Mouse (Mus musculus) gonadal fat pad, adult 2 months (tissue): ENCODE data around the gene Sbno1. TPM values are rescaled to one million over a fixed set of nuclear protein-coding genes. Genes with fewer than 3 reads are reported as not detected.

Source experiments
- DNase-seq: peaks from one replicate; pipeline ENCODE4 v3.0.0-alpha.2; 2012; ENCODE audit warnings: low read depth
- polyA plus RNA-seq: library from polyadenylated mRNA; depleted of rRNA; stranded (reverse); fragments of >200 nt; gene quantifications from 2 replicates; pipeline ENCODE4 v1.2.3, GENCODE M21; 2012

Gene Sbno1
- polyA plus RNA-seq, 1 experiment, result 16.1 TPM

DNA sequence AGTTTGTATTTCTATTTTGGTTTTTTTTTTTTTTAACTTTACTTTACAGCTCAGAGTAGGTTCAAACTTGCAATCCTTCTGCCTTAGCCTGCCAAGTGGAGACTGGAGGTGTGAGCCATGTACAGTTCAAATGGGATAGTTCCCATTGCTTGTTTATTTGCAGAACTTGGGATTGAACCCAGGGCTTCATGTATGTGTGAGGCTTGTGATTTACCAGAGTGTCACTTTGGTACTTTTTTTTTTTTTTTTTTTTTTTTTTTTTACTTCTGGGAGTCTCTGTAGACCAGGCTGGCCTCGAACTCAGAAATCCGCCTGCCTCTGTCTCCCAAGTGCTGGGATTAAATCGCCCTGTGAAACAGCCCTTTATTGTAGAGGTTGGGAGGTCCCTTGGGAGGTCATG lies 18.4 kb upstream of the Sbno1 start:
- DNase-seq, result no peak

DNA sequence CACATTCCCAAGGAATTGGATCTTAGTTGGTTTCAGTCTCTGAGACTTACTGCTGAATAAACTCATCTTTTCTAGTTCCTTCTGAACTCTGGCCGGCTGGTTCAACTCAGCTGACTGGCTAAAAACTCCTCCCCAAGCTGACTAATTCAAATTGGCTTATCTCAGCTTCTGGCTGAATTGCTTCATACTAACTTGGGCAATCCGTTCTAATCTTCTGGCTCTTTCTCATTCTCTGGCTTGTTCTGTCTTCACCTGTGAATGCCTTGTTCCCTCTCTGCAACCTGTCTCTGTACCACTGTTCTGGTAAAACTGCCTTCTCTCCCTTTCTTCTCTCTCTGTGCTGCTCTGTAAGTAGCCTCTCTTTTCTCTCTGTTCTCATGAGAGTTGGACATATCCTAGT lies 16.8 kb upstream of the Sbno1 start:
- no peak for DNase-seq

DNA sequence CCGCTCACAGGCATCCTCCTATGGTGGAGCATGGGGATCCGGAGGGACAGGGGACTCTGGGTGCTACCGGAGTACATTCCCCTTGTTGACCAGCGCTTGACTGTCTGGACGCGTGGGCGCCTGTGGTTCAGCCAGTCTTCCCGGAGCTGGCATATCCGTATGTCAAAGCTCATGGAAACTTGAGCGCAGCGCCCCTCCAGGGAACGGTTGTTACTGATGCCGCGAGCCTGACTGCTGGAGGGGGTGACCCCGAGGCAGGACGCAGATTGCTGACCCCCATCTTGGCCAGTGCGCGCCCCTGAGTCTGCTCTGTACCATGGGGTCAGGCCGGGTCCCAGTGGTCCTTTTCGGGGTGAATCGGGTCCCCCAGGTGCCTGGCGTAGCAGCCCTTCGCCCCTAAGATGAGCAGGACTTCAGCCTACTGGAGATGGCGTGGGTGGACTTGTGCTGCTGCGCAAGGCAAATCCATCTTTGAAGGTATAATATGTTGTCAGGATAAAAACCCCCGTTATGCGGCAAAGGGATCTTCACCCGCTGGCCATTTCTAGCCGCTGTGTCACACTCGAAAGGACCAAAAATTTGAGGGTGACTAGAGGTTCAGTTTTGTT lies 14.4 kb upstream of the Sbno1 start:
- no peak for DNase-seq

DNA sequence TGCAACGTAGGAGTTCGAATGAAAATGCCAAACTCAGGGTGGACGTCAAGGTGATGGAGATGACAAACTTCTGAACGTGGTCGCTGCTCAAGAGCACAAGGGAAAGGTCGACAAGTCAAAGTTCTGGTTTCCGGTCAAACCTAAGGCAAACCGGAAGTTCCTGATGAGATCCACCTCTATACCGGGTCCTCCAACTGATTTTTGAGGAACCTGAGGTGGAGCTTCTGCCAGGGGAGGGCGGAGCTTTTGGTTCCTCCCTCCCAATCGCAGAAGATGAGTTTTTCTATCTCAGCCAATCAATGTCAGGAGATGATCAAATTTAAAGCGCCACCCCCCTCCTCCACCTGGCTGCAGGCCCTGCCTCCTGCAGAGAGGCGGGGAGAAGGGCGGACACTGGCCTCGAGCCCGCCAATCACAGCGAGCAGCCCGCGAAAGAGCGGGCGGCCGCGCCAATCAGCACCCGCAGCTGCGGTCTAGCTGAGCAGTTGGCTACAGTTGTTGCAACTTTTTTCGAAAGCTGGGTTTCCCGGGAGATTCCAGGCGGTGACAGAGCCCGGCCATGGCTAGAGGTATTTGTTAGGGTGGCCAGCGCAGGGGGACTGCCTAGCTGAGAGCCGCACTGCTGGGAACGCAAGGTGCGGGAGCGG lies 13.8 kb upstream of the Sbno1 start, which contains the start of gene Kmt5a:
Gene Kmt5a (plus strand): TSS at position 484 of the 647 bp plus-strand sequence.
- DNase-seq, result peak; percentile 88

DNA sequence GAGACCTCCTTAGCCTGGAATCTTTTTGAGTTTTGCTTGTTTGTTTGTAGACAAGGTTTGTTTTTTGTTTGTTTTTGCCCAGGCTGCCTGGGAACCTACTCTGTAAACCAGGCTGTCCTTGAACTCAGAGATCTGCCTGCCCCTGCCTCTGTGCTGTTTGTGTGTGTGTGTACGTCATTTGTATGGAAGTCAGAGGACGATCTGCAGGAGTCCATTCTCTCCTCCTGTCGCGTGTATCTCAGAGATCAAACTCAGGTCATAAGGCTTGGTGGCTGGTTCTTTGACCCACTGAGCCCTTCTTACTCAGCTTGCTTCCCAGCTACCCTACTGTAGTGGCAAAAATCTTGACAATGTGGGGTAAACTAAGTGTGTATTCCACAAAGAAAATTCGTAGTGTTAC lies 12.9 kb upstream of the Sbno1 start:
- no peak for DNase-seq

DNA sequence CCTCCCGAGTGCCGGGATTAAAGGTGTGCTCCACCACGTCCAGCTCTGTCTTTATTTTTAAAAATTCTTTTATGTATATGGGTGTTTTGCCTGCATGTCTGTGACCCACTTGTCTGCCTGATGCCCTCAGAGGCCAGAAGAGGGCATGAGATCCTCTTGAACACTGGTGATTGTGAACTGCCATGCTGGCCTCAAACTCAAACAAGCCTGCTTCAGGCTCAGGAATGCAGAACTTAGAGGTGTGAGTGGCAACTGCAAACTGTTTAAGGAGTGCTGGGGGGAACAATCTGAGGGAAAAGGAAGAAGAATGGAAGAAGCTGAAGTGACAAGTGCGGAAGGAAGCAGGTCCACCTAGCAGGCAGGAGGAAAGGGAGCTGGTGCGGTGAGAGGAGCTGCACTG lies 12.4 kb upstream of the Sbno1 start:
- no peak for DNase-seq

DNA sequence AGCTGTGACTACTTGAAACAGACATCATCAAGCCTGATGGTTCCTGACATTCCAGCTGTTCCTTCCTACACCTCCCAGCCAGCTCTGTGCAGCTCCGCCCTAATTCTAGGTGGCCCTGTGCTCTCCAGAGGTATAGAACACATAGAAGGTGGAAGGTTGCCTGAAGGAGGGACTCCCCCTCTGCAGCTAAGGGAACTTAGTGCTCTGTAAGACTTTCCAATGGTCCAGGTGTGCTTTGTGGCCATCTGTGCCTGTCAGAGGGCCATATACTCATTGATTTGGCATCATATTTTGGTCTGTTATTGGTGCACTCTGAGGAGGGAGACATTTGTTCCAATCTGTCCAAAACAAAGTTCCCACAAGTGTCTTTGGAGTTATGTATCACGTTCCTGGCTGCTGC lies 7.2 kb upstream of the Sbno1 start:
- no peak for DNase-seq

DNA sequence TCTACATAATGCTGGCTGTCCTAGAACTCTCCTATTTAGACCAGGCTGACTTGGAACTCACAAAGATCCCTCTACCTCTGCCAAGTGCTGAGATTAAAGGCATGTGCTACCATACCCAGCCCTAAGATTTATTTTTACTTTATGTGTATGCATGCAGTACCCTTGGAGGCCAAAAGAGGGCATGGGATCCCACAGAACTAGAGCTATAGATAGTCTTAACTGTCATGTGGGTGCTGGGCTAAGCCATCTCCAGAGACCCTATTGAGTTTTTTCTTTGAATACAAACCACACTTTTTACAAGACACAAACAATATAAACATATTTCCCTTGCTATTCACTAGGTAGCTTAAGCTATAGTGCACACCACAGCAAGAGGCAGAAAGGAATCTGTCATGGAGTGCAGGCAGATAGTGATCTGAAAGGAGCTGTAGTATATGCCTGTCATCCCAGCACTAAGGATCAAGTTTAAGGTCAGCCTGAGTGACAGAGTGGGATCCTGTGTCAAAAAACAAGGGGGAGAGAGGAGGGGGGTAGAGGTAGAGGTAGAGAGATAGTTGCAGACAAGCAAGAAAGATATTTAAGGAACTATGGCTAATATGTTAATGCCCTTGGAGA lies 6.7 kb upstream of the Sbno1 start:
- no peak for DNase-seq

DNA sequence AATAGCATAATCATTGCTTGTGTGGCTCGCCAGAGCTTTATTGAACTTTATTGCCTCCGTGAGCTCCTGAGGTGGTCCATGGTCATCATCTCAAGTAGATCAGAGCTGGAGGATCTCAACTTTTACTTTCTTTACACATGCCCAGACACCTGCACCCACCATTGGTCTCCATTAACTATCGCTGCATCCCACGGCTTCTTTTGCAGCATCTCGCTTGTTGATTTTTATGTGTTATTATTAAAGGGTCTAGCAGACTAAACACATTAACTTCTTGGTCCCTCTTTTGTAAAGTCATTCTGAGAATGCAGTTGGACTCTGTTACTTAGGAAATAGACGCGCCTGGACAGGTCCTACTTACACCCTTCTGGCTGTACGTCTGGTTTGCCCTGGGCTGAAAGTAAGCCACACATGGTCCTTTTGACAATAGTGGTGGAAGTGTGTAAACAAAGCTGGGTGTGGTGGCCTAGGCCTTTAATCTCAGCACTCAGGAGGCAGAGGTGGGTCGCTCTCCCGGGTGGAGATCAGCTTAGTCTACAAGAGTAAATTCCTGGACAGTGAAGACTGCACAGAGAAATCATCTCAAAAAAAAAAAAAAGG lies 772 bp upstream of the Sbno1 start:
- DNase-seq, result no peak

DNA sequence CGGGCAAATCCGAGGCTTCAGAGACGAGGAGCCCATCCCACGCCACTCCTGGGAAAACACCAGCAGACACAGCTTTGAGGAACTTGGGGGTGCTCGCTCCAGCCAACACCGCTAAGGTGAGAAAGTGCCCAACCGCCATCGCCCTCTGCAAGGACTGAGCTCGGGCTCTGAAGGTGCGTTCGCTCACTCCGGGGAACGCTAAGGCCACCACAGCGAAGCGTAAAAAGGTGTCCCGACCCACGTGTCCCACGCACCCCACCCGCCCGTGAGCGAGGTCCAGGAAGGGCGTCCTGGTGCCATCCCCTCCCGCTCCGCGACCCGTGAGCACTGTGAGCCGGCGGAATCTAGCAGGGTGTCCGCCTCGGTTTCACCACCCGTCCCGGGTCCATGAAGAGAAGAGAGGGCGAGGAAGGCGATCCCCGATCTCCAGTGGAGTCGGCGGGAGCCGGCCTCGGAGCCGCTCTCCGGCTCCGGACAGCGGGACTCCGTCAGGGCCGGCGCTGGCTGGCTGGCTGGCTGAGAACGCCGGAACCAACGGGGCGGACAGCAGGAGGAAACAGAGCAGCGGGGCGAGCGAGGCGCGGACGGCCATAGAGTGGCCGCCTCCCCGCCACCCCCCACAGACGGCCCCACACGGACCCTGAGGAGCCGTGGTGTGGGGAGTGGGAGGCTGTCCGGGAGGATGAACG lies 934 bp downstream of the Sbno1 start:
- DNase-seq, result no peak

DNA sequence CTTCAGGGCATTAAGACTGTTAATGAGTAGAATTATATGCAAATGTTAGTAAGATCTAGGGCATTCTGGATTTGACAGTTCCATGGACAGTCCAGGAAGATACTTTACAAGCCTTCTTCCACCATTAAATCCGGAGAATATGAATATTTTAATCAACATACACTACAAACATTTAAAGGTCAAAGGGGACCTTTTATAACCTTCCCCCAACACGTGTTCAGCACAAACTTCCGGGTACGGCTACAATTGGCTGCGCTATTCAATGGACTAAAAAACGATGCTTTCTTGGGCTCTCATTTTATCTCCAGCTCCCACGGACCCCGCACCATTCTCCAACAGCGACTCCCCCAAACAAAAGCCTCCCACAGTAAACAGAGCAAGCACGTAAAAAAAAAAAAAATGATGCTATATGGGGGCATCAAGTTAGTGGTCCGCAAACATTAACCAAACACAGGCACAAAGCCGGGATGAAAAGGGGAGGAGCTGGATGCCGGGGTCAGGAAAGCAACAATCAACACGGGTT lies 1.5 kb downstream of the Sbno1 start:
- no peak for DNase-seq

DNA sequence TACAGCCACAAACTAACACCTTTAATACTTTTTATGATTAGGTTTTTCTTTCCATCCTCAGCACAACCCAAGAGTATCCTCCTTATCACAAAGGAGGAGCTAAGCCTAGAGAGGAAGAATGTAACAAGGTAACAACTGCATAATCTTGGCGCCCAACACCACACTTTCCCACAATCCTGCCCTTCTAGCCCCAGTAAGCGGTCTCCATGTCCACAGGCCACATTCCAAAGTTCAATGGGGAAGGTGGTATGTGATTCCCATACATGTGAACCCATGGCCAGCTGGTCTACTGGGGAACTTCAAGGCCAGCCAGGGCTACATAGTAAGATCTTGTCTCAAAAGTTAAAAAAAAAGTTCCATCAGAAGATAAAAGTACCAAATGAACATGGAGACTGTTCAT lies 4.0 kb downstream of the Sbno1 start:
- DNase-seq, result no peak

DNA sequence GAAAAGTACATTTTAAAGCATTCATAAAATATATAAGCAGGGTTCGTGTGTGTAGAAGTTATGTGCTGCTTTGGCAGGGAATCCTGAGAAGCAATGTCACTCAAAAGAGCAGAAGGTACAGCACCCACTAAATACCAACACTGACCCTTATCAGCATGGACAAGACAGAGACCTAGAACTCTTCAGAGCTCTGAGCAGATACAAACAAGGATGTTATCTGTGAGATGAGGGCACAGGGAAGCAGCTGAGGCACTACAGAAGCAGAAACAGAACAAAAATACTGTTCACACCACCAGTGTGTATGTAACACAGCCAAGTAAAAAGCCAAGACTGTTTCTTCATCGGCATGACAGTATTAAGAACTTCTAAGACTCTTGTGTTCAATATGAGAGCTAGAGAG lies 6.9 kb downstream of the Sbno1 start:
- DNase-seq, result no peak

DNA sequence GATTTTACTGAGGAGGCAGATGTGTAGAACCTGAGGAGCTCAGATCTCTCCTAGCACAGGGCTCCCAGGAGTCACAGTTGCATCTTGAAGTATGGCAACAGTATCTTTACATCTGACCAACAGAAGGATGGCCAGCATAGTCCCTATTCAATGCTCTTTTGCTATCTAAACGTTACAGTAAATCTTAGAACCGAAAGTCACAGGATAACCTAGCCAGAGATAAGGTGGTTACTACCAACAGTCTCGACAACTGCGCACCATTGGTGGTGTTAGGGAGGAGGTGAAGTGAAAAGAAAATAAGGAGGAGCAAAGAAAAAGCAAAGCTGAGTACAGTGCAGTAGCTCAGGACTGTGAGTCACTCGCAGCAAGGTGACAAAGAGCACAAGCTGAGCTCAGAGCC lies 13.6 kb downstream of the Sbno1 start:
- no peak for DNase-seq

DNA sequence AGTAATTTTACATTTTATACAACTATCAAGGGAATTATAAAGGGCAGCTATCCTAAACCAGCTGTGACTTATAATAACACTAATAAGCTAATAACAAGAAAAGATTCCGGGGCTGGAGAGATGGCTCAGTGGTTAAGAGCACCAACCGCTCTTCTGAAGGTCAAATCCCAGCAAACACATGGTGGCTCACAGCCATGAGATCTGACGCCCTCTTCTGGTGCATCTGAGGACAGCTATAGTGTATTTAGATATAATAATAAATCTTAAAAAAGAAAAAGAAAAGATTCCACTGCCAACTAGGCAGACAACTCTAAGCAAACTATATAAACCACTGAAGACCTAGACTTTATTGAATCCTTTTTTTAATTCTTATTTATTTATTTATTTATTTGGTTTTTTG lies 15.0 kb downstream of the Sbno1 start:
- no peak for DNase-seq

DNA sequence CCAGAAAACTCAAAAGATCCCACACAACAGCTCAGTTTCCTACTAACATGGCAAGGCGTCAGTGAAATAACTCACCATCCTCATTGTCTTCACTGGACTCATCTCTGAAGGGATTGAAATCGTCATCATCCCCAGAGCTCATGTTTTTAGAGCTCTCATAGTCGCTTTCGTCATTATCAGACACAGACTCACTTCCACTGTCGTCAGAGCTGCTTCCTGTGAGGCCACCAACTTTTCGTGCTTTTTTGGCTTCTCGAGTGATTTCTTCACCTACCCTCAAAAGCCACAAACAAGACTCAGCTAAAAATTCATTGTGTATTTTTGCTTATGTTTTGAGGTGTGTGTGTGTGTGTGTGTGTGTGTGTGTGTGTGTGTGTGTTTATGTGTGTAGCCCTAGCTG lies 32.1 kb downstream of the Sbno1 start:
- no peak for DNase-seq

DNA sequence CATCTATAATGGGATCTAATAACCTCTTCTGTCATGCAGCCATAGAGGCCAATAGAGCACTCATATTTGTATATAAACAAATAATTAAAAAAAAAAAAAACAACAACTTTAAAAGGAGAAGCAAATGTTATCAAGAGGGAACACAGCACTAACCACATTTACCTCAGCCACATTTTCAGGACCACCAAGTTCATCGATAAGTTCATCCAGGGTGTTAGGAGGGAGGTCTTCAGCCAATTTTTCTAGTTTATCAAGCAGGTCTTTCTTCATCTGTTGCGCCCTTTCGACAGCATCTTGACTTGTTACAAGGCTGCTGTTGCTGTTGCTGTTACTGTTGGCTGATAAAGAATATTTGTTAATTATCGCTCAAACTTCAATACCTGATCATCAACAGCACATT lies 33.4 kb downstream of the Sbno1 start:
- no peak for DNase-seq

DNA sequence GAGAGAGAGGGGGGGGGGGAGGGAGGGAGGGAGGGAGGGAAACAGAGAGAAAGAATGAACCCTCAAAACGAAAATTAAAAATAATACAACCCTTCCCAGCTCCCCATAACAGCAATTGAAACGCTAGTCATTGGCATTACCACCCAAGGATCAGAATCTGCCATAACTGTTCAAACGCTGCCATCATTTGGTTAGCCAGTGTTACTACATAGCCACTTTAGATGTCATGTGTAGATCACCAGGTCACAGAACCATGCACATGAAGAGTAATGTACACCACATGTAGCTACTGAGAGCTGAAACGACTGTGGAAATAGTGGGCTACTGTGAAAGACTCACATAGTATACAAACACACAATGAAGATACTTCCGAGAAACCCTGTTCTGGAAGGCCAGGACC lies 37.9 kb downstream of the Sbno1 start:
- DNase-seq, result no peak

DNA sequence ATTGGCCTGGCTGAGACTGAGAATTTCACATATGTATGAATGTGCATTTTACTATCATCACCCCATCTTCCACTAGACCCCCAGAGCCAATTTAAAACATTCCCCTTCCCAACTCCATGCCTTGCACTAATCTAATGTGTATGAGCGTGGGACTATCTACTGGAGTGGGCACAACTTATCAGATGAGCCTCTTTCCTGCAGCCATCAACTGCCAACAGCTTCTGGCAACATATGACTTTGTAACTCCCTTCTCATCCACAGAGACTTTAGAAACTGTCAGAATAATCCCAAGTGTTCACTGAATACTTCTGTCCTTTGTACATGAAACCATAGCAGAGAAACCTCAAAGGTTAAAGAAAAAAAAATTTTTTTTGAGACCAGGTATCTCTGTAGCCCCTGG lies 45.7 kb downstream of the Sbno1 start:
- no peak for DNase-seq

DNA sequence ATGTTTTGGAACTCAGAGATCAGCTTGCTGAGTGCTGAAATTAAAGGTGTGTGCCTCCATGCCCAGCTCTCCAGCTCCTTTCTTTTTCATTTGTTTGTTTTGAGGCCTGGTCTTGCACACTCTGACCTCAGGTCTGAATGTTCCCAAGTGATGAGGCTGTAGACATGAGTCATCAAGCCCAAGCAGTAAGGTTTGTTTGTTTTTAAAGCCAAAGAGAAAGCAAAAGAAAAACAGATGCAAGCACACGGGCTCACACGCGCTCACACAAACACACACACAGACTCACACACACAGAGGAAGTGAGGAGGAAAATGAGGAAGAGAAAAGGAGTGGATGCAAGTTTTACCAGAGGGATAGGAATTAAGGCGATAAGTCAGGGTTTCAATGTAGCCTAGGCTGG lies 48.7 kb downstream of the Sbno1 start:
- no peak for DNase-seq

DNA sequence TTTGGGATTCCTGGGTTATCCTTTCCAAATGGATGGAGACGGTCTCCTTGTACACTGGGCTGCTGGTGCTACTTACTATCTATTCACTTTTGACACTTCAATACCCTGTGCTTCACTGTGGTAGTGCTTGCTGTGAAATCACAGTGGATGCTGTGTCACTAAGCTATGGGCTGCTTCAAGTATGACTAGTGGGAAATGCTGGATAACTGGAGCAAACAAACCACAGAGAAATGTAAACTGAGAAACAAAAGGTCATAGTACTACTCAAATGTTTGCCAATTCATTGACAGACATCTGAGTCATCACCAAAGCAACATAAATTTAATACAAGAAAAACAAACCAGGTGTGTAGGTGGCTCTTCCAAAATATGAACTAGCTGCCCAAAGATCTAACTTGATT lies 49.4 kb downstream of the Sbno1 start:
- no peak for DNase-seq

DNA sequence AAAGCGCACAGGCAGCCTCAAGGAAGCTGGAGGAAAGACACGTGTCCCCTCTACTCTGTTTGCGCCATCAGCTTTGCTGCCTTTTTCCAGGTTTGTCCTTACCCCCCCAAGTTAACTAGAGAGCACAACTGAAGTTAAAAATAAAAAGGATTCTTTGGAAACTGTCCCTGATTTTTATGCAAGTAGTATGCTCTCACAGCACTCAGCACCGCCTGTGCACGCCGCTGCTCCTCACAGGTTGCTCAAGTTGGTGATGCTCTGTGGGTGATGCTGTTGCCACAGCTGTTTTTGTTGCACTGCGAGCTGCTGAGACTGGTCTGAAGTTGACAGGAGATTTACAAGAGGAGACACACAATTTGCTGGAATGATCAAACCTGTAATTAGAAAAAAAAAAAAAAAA lies 51.5 kb downstream of the Sbno1 start:
- DNase-seq, result no peak
